Mouse (Mus musculus) erythroblast, embryonic 14.5 days (primary cell): Measurements from ENCODE around the gene Preb.

Source experiments
- GATA1 ChIP-seq: IDR thresholded peaks from 2 replicates; pipeline ENCODE4 v1.6.1; 2012; ENCODE audit warnings: low read length, inconsistent platforms, mixed read lengths
- TAL1 ChIP-seq: IDR thresholded peaks from 3 replicates; pipeline ENCODE4 v1.6.1; 2012; ENCODE audit warnings: low read length, inconsistent platforms, mixed read lengths

DNA sequence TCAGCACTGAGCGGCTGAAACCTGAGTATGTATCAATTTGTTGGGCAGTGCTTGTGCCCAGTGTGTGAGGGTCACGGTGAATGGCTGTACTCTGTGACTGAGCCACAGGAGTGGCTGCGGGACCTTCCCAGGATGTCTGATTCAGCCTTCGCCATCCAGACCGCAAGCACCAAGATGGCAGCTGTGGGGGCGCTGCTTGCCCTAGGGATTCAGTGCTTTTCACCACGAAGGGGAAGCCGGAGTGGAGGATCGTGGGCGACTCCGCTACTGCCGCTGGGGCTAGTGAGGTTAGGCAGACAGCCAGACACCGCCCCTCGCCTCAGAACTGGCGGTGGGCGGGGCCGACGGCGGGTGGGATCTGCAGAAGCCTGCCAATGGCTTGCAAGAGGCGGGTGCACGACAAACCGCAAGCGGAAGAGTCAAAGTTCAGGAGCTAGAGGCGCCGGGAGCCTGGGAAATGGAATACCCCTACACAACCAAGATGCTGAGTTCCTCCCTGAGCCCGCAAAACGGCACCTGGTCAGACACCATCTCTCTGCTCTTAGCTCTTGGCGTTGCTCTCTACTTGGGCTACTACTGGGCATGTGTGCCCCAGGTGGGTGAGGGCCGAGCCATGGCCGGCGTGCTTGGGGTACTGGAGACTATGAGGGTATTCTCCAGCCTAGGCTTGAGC is 10.4 kb downstream of the Preb start:
- TF ChIP-seq GATA1 (no peak), TAL1 (no peak)
